Mouse (Mus musculus) G1E-ER4 (cell line): ENCODE data around the gene Vamp1. TPM values are rescaled to one million over a fixed set of nuclear protein-coding genes. Genes with fewer than 3 reads are reported as not detected.

ENCODE experiments used
- GATA1 ChIP-seq: IDR thresholded peaks from one replicate; pipeline ENCODE4 v1.8.0; 2012; ENCODE audit warnings: low read length, inconsistent platforms
- polyA plus RNA-seq: library from polyadenylated mRNA; stranded (reverse); fragments of >175 nt; gene quantifications from 2 replicates; pipeline ENCODE4 v1.2.3, GENCODE M21; 2012

Vamp1 gene
- polyA plus RNA-seq, 1 experiment: 2.3 TPM

- no peak for TF ChIP-seq GATA1
Measured at GRCm38 (mm10) chr6:125294049-125294448, 78.7 kb downstream of the Vamp1 start.

Other genes with a start within 250 kb of the Vamp1 start
- gene Pianp, start 218.9 kb upstream of the Vamp1 start, polyA plus RNA-seq: not detected in 2 replicates
- gene Zfp384, start 206.4 kb upstream of the Vamp1 start, polyA plus RNA-seq: 59.3 and 76.3 TPM in 2 replicates
- gene Ing4, start 175.8 kb upstream of the Vamp1 start, polyA plus RNA-seq: 15.9 and 16.1 TPM in 2 replicates
- 3.0 and 4.4 TPM in 2 replicates for gene Acrbp, start 165.9 kb upstream of the Vamp1 start, polyA plus RNA-seq
- gene Lpar5, start 147.6 kb upstream of the Vamp1 start, polyA plus RNA-seq: 0.81 and 1.7 TPM in 2 replicates
- gene Chd4, start 119.6 kb upstream of the Vamp1 start, polyA plus RNA-seq: 194 and 228 TPM in 2 replicates
- gene Nop2, start 83.6 kb upstream of the Vamp1 start, polyA plus RNA-seq: 49.3 and 104 TPM in 2 replicates
- gene Iffo1, start 70.3 kb upstream of the Vamp1 start, polyA plus RNA-seq: 23.6 and 29.7 TPM in 2 replicates
- gene Gapdh, start 49.1 kb upstream of the Vamp1 start, polyA plus RNA-seq: 12,939 and 20,956 TPM in 2 replicates
- 265 and 289 TPM in 2 replicates for gene Ncapd2, start 23.9 kb upstream of the Vamp1 start, polyA plus RNA-seq
- 176 and 228 TPM in 2 replicates for gene Mrpl51, start 23.8 kb upstream of the Vamp1 start, polyA plus RNA-seq
- 1.9 and 2.2 TPM in 2 replicates for gene Tapbpl, start 16.3 kb downstream of the Vamp1 start, polyA plus RNA-seq
- gene Cd27, start 21.5 kb downstream of the Vamp1 start, polyA plus RNA-seq: not detected in 2 replicates
- gene Tuba3a, start 70.5 kb downstream of the Vamp1 start, polyA plus RNA-seq: not detected in 2 replicates
- not detected in 2 replicates for gene Ltbr, start 98.3 kb downstream of the Vamp1 start, polyA plus RNA-seq
- not detected in 2 replicates for gene Scnn1a, start 105.1 kb downstream of the Vamp1 start, polyA plus RNA-seq
- gene Tnfrsf1a, start 133.8 kb downstream of the Vamp1 start, polyA plus RNA-seq: not detected in 2 replicates
- gene Plekhg6, start 165.2 kb downstream of the Vamp1 start, polyA plus RNA-seq: not detected in 2 replicates